Mouse (Mus musculus) heart, postnatal 36 days (tissue): ENCODE measurements around the gene Mlx. TPM values are rescaled to one million over a fixed set of nuclear protein-coding genes. Genes with fewer than 3 reads are reported as not detected.

Source experiments
- DNase-seq, 2 experiments: peaks; one replicate each; pipeline ENCODE4 v3.0.0; 2021 to 2022
- intact Hi-C: fragments of 180-260 bp; cut with DNase I; formaldehyde crosslinking; loops from one replicate; pipeline ENCODE4 v1.15.1; 2025
- total RNA-seq, 2 experiments: library from RNA; stranded (reverse); gene quantifications; 2 replicates each; pipeline ENCODE4 v1.2.3; 2021

Mlx gene
- total RNA-seq, 2 experiments from 2014 or later, result 18.8 to 23.1 TPM

DNA sequence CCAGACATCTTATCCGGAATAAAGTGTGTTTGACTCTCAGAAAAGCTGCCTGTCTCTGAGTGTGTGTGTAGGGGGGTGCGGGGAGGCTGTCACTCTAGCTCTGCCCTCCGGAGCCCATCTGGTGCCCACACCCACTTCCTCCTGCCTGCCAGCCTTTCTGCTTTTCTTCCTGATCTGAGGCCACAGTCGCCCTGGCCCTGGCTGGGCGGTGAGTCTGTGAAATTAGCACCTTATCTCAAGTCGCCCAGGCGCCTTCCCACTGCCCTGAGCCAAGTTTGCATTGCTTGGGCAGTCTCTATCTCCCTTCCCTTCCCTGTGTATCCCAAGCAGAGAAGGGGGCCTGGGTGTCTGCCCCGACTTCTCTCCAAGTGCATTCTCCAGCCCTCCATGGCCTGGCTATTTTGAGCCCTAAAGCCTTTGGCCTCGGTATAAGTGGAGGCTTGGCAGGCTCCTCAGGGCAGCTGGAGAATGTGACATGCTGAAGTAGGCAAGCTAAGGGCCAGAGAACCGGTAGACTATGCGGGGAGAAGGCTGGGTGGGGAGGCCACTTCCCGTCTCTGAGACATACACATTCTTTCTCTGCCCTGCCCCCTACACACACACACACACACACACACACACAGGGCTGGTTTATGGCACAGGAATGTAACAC is 23.3 kb upstream of the Mlx start:
- peak; percentile 72 to 80 for DNase-seq
- intact Hi-C loops, result loop anchor here (10.0 kb wide), 1 partner anchor 349 kb away; the partner anchor contains the start of genes Hspb9 and Kat2a

DNA sequence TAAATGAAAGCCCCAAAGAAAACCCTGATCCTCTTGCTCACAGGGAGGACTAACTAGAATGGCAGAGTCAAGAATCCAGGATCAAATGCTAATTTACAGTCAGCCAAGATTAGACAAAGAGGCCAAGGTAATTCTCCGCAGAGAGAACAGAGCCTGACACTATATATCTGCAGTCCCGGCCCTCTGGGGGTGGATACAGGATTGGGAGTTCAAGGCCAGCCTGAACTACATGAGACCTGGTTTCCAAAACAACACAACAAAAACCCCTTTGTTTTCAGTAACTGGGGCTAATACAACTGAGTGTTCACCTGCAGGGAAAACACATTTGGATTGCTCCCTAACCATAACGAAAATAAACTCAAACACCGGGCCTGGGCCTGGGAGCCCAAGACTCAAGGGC is 22.6 kb upstream of the Mlx start:
- no peak for DNase-seq
- intact Hi-C loops, result loop anchor here (10.0 kb wide), 1 partner anchor 350 kb away; the partner anchor contains the start of genes Hspb9 and Kat2a

DNA sequence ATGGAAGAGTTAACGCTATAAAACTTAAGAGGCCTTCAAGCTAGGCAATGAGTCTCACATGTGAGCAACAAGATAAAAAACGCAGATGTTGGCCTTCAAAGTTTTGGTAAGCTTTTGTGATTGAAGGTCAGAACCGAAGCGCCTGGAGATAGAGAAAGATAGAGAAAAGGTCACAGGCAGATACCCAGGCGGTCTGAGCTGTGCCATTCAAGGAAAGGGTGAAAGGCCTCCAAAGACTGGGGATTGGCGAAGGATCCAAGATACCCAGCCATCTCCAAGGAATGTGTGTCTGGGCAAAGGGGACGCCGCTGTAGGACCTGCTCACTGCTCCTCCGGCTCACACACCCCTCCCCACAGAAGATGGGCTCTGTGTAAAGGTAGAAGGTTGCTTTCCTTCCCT is 22.1 kb upstream of the Mlx start:
- intact Hi-C loops, result loop anchor here (10.0 kb wide), 1 partner anchor 350 kb away; the partner anchor contains the start of genes Hspb9 and Kat2a
- DNase-seq, result no peak

DNA sequence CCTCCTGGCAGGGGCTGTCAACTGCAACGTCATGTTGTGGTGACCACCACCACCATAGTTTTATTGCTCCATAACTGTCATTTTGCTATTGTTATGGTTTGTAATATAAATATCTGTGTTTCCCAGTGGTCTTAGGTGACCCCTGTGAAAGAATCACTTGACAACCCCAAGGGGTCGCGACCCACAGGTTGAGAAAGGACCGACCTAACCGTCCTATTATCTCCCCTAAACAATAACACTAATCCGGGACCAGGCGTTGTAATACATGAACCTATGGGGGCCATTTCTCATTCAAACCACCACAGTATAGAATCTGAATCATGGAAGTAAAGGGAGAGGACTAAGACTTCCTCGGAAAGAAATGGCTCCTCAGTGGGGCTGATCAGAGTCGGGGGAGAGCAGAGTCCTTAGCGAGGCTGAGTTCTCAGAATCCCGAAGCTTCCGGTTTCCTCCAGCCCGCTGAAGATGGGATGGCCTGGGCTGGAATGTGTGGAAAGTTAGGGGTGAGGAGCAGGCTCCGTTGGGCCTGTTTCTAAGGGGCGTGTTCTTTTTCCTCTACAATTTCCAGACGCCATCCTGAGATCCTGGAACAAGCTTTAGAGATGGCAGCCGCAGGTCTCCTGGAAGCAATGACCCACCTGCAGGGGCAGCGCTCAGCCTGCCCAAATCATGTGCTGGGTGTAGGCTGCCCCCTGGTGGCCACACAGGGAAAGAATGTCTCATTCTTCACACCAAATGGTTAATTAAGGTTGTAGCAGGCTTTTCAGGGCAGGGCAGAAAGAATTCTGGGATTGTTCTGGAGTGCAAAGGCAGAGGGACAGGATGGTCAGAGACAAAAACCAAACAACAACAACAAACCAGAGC is 20.3 kb upstream of the Mlx start:
- DNase-seq, result peak; percentile 84 to 85
- intact Hi-C loops, result loop anchor here (1.0 to 10.0 kb wide), 3 partner anchors 9 to 352 kb away; partner anchors contain the start of genes Hspb9 and Kat2a

DNA sequence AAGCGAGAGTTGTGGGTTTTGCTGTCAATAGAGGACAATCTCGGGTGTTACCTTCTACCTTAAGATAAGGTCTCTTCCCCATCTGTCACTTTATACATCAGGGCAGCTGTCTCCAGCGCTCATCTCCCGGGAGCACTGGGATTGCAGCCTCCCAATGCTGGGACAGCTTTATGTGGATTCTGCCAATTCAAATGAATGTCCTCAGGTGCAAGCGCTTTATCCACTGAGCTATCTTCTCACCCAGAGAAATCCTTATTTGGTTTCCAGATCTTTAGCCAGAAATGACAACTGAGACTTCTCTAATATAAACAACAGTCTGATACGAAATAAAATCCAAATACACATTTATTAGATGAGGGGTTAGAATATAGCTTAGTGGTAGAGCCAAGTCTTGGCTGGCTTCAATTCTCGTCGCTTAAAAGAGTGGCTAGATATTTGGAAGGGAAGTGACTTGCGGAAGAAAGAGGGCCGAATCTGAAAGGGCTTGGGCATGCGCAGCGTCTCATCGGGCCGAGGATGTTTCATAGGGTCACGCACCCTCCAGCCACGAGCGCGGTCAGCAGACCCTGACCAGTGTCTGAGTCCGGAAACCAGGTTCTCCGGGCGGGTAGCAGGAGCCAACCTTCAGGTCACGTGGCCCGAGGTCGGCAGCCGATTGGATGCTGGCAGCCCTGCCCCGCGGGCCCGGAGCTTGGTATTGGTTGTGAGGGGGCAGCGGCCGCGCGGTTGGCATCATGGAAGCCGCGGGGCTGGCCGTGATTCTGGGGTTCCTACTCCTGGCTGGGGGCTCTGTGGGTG is 17.5 kb upstream of the Mlx start, which contains the start of gene Naglu:
Naglu (plus strand) TSS at position 622 of the 798 bp plus-strand sequence.
- peak; percentile 92 to 94 for DNase-seq
- intact Hi-C loops, result loop anchor here (1.0 to 10.0 kb wide), 2 partner anchors 12 to 355 kb away; partner anchors contain the start of genes Hspb9 and Kat2a

DNA sequence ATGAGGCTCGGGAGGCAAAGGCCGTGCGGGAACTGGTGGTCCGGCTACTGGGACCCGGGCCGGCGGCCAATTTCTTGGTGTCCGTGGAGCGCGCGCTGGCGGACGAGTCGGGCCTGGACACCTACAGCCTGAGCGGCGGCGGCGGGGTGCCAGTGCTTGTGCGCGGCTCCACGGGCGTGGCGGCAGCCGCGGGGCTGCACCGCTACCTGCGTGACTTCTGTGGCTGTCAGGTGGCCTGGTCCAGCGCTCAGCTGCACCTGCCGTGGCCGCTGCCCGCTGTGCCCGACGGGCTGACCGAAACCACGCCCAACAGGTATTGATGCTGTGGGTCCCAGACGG is 16.9 kb upstream of the Mlx start:
- intact Hi-C loops, result loop anchor here (1.0 kb wide), 1 partner anchor 11 kb away; no protein-coding TSS in a partner anchor
- no peak for DNase-seq

DNA sequence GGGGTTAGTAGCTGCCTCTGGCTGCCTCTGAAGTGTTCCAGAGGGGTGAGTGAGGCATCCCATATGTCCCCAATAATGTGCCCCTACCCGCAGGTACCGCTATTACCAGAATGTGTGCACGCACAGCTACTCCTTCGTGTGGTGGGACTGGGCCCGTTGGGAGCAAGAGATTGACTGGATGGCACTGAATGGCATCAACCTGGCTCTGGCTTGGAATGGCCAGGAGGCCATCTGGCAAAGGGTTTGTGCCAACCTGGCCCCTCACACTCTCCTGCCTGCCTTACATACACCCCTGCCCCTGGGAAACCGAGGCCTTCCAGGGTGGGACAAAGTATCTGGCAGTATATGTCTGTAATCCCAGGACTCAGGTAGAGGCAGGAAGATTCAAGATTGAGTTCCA is 16.1 kb upstream of the Mlx start:
- intact Hi-C loops, result loop anchor here (1.0 kb wide), 1 partner anchor 10 kb away; no protein-coding TSS in a partner anchor
- DNase-seq, result no peak

DNA sequence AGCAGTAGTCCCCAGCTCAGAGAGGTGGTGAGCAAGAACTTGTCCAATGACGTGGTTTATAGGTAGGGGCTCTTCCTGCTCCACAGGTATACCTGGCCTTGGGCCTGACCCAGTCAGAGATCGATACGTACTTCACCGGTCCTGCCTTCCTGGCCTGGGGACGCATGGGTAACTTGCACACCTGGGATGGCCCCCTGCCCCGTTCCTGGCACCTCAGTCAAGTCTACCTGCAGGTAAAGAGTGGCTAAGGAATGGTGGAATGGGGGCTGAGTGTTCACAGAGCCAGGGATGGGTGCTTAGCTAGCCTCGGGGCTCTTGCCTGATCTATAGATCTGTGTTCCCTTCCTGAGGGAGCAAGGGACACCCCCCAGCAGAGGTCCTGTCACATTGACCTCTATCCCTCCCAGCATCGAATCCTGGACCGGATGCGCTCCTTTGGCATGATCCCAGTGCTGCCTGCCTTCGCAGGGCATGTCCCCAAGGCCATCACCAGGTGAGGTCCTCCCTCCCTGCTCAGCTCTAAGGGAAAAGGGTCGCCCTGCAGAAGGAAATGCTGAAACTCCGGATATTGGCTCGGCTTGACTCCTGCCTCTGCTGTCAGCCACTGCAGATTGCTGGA is 15.2 kb upstream of the Mlx start:
- intact Hi-C loops, result no loop called here
- DNase-seq, result no peak

DNA sequence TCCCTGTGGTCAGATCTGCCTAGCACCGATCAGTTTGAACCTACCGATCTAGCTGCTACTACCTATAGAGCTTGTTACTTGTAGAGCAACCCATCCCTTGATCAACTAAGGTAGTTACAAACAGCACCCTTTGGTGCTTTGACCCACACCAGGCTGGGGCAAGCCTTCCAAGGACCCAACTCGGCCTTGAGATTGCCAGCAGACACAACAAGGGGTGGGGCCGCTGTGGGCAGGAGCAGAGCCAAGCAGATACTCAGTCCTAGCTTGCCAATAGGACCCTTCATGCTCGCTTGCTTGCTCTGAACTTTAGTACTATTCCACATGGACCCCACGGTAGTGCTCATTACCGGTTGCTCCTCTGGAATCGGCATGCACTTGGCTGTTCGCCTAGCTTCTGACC is 9.0 kb upstream of the Mlx start, which contains the start of gene Hsd17b1:
Hsd17b1 (plus strand) TSS at position 291 of the 400 bp plus-strand sequence.
- intact Hi-C loops, result no loop called here
- DNase-seq, result no peak

DNA sequence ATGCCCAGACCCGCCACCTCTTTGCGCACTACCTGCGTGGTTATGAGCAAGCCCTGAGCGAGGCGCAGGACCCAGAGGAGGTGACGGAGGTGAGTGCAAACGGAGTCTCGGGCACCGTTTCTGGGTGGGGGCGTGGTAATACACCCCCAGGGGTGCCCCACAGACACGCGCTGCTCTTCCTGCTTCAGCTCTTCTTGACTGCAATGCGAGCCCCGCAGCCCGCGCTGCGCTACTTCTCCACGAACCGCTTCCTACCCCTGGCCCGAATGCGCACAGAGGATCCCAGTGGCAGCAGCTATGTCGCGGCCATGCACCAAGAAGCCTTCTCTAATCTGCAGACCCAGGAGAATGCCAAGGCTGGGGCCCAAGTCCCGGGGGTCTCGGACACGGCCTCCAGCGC is 7.3 kb upstream of the Mlx start:
- no peak for DNase-seq
- intact Hi-C loops, result no loop called here

DNA sequence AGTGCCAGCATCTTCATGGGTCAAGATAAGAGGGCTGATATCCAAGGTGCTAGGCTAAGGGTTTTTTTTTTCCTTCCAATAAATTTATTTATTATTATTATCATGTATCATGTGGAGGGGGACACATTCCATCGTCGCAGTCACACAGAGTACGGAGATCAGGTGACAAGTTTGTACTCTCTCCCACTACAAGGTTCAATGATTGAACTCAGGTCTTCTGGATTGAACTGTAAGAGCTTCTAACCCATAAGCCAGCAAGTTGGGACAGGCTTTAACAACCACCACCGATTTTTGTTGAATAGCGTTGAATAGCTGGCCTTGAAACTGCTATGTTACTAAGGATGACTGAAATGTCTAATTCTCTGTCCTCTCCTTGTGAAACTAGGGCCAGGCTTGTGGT is 6.7 kb upstream of the Mlx start:
- intact Hi-C loops, result no loop called here

DNA sequence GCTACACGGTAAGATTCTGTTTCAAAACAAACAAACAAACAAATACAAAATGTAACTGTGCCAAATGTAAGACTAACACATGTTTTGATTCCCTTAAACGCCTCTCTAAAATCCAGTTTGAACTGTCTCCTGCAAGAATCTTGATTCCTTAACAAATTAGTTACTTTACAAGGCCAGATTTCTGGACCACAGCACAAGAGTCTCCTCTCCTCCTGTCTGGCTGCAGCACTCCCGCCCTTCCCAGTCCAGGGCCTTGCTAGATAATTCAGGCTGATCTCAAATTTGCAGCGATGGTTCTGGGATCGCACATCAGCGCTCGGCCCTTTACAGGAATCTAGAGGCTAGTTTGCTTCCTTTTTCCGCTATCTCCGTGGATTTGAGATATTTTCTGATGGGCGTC is 5.4 kb upstream of the Mlx start:
- intact Hi-C loops, result loop anchor here (1.0 kb wide), 2 partner anchors 11 to 92 kb away; partner anchors contain the start of gene Naglu
- DNase-seq, result no peak

More for the DNA sequence above, 6.7 kb upstream of the Mlx start:
- DNase-seq, result no peak

DNA sequence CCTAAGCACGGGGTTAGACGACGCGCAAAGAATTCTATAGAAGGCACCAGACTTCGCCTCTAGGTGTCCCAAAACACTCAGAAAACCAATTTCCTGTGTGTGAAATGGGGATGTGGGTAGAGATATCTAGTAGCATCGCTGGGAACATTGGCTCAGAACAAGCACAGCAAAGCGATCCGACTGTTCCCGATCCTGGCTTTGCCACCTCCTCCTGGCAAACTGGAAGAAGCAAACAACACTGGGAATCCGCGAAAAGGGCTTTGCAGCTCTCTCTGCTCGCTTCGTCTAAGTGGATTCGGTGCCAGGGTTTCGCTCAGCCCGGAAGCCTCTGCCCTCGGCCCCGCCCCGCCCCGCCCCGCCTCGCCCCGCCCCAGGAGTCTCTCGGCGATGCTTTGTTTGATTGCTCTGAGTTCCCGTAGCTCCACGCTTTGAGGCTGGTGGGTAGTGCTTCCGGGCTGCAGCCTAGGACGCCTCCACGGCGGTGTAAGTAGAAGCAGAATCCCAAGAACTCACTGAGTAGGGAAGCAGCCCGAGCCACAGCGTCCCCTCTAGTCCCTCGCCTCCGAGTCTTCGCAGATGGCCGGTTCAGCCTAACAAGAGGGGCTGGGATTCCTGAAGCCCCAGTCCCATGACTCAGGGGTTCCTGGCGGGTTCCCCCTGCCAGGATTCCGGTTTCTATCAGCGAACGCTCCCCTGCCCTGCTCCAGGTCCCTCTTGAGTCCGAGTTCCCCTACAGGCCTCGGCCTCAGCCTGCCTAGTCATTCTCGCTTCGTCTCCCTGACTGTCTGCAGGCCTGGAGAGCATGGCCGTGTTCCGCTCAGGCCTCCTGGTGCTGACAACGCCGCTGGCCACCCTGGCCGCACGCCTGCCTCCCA is 4.6 kb upstream of the Mlx start, which contains the start of gene Coasy:
Coasy (plus strand) TSS at position 358 of the 875 bp plus-strand sequence.
- peak; percentile 78 to 88 for DNase-seq
- intact Hi-C loops, result loop anchor here (1.0 kb wide), 1 partner anchor 91 kb away; no protein-coding TSS in a partner anchor

DNA sequence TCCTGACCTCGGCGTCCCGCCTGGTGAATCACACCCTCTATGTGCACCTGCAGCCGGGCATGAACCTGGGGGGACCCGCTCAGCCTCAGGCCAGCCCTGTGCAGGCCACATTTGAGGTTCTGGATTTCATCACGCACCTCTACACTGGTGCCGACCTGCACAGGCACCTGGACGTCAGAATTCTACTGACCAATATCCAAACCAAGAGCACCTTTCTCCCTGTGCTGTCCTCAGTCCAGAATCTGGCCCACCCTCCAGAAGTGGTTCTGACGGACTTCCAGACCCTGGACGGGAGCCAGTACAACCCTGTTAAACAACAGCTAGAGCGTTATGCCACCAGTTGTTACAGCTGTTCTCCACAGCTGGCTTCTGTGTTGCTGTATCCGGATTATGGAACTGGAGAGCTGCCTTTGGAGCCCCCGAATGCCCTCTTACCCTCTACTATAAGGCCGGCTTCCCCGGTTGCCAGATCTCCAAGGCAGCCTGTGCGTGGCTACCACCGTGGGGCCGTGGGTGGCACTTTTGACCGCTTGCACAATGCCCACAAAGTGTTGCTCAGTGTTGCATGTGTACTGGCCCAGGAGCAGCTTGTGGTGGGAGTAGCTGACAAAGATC is 3.9 kb upstream of the Mlx start:
- no peak for DNase-seq
- intact Hi-C loops, result no loop called here

DNA sequence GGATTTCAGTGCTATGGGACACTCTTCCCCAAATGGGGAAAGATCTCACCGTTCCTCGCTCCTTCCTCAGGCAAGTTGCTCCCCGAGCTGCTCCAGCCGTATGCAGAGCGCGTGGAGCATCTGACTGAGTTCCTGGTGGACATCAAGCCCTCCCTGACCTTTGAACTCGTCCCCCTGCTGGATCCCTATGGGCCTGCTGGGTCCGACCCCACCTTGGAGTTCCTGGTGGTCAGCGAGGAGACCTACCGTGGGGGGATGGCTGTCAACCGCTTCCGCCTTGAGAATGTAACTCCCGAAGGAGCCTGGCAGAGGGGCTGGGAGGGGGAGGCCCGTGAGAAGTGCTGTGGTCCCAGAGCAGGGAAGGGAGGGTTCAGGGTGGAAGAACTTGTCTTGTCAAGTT is 2.8 kb upstream of the Mlx start:
- intact Hi-C loops, result no loop called here
- no peak for DNase-seq

DNA sequence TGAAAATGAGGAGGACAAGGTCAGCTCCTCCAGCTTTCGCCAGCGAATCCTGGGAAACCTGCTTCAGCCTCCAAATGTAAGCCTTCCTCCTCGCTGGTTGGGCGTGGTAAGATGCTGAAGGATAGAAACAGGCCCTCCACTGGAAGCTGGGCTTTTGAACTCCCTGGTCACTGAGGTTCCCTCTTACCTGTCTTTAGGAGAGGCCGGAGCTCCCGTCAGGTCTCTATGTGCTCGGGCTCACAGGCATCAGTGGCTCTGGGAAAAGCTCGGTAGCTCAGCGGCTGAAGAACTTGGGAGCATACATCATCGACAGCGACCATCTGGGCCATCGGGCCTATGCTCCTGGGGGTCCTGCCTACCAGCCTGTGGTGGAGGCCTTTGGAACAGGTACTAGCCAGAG is 2.3 kb upstream of the Mlx start:
- no peak for DNase-seq
- intact Hi-C loops, result no loop called here

DNA sequence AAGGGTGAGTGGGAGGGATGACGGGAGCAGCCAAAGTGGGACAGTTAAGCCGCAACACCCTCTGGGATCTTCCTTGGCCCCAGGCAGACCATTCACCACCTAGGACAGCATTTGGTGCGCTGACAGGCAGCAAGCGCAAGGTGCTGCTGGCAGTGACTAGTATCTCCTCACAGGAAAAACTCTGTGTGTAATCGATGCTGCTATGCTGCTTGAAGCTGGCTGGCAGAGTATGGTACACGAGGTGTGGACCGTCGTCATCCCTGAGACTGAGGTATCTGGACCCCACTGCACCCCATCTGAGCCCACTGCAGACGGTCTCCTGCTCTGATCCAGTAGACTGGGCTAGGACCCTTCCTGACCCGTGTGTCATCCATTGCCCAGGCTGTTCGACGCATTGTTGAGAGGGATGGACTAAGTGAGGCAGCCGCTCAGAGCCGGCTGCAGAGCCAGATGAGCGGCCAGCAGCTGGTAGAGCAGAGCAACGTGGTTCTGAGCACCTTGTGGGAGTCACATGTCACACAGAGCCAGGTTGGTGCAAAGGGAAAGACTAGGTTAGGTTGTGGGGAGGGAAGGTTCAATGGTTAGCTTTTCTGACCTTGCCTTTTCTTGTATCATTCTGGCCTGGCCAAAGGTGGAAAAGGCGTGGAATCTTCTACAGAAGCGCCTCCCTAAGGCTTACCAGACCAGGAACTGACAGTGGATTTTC is 1.3 kb upstream of the Mlx start:
- intact Hi-C loops, result no loop called here
- no peak for DNase-seq

DNA sequence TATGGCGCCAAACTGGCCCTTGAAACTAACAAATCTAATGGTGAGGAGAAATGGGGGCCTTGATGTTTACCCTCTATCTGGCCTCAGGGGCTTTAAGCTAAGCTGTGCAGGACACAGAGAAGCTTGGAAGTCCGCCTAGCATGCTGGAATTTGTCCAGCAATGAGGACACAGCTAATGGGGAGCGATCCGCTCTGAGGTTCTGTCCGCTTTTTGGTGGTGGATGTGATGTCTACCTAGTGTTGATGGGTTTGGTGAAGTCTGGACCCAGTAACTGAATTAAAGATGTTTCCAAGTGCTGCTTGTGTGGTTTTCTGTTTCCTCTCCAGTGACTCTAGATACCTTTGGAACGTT is 778 bp upstream of the Mlx start:
- no peak for DNase-seq
- intact Hi-C loops, result no loop called here
